Mouse (Mus musculus): ENCODE measurements around the gene Zfp628.

The Zfp628 gene

GRCm38 (mm10) chr7:4940068-4940479, 25.1 kb downstream of the Zfp628 start:
- peak; percentile 84 for DNase-seq (ENCODE audit: low spot score)

GRCm38 (mm10) chr7:4942673-4943072, 27.7 kb downstream of the Zfp628 start:
- no peak for DNase-seq (ENCODE audit: low spot score)

- peak; percentile 96 for DNase-seq (ENCODE audit: low spot score)
Observed at GRCm38 (mm10) chr7:4943223-4943815, 28.3 kb downstream of the Zfp628 start.

- peak; percentile 28 for DNase-seq (ENCODE audit: low spot score)
Observed at GRCm38 (mm10) chr7:4947855-4948254, 32.8 kb downstream of the Zfp628 start.

GRCm38 (mm10) chr7:4948386-4948785, 33.4 kb downstream of the Zfp628 start:
- no peak for DNase-seq (ENCODE audit: low spot score)

- no peak for DNase-seq (ENCODE audit: low spot score)
Observed at GRCm38 (mm10) chr7:4950561-4951342, 35.7 kb downstream of the Zfp628 start.

GRCm38 (mm10) chr7:4953815-4954445, 38.9 kb downstream of the Zfp628 start:
- DNase-seq (ENCODE audit: low spot score): no peak

- no peak for DNase-seq (ENCODE audit: low spot score)
Observed at GRCm38 (mm10) chr7:4957361-4957760, 42.3 kb downstream of the Zfp628 start.

- DNase-seq (ENCODE audit: low spot score): no peak
Observed at GRCm38 (mm10) chr7:4963527-4963926, 48.5 kb downstream of the Zfp628 start.

GRCm38 (mm10) chr7:4964272-4964671, 49.3 kb downstream of the Zfp628 start, which contains the start of gene Sbk2:
Gene Sbk2, minus strand, starts transcription at chr7:4964406.
- peak; percentile 75 for DNase-seq (ENCODE audit: low spot score)

GRCm38 (mm10) chr7:4964988-4965387, 50.0 kb downstream of the Zfp628 start:
- no peak for DNase-seq (ENCODE audit: low spot score)

- DNase-seq (ENCODE audit: low spot score): no peak
Observed at GRCm38 (mm10) chr7:4971068-4971467, 56.1 kb downstream of the Zfp628 start, which contains the start of gene Sbk3. Gene Sbk3, minus strand, starts transcription at chr7:4971168.
